Mouse (Mus musculus): ENCODE measurements around the gene Nrm.

The Nrm gene

DNA sequence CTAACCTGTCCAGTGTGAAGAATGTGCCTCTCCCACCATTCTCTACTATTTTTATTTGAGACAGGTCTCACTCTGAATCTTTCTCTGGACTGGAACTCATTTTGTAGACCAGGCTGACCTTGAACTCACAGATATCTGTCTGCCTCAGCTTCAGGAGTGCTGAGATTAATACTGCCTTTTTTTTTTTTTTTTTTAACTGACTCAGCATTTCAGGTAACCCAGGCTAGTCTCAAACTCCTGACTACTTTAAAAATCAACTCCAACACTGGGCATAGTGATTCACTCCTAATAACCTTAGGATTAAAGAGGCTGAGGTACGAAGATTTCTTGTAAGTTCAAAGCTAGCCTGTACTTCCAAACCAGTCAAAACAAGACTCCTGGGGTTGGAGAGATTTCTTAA, 44.5 kb downstream of the Nrm start:
- DNase-seq (ENCODE audit: low spot score): no peak

GRCm38 (mm10) chr17:35907609-35908008, 46.5 kb downstream of the Nrm start:
- DNase-seq (ENCODE audit: low spot score): no peak

DNA sequence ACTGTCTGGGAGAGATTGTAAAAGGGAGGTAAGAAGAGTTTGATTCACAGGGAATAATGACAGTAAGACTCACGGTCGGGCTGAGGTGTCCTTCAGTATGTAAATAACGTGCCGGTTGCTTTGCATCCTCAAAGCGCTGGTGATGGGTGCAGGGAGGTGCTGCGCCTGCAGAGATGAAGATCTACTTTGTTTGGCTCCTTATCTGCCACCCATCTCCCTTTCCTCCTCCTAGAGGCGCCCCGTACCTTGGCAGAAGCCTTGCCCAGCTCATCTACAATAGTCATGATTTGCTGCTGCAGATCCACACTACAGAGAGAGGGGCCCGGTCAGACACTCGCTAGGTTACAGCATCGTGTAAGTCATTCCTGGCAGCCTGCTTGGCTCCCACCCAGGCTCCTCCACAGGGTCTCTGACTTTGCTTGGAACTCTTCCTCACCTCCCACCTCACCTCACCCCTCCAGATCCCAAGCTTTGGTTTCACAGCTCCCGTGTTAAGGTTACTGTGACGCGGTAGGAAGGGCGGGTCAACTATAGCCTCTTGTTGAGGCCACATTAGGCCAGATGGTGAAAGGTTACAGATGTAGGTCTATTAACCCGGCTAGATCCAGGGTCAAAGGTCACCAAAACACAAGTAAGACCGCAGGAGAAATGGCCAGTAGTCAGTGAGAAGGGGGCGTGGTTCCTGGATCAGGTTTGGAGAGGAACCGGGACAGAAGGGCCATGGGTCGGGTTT, 48.2 kb downstream of the Nrm start:
- DNase-seq (ENCODE audit: low spot score): no peak

DNA sequence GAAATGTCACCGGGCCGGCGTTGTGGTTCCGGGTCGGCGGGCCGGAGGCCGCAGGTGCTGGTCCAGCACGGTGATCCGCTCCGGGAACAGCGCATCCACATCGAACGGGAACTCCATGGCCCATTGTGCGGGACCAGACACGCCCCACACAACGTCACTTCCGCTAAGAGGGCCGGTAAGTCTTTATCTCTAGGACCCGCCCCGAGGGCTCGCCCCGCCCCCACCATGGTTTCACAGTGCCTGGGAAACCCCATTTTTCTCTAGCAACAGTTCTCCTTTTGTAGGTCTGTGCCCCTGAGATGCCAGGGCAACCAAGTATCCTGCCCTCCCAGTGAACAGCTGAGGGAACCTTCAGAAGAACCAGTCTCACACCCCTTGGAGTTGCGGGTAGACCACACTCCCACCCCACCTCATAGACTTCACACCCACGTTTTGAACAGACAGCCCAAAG, 48.8 kb downstream of the Nrm start, which contains the start of gene Atat1:
Gene Atat1 (minus strand): TSS at position 157 of the 451 bp plus-strand sequence.
- DNase-seq (ENCODE audit: low spot score): peak; percentile 99

- DNase-seq (ENCODE audit: low spot score): no peak
Observed at GRCm38 (mm10) chr17:35914975-35915374, 53.9 kb downstream of the Nrm start.

Data from testis, postnatal 10 days (tissue).